Mouse (Mus musculus): ENCODE measurements around the gene Tmem132b. TPM values are rescaled to one million over a fixed set of nuclear protein-coding genes. Genes with fewer than 3 reads are reported as not detected.

Tmem132b gene
- polyA plus RNA-seq, 1 experiment, result 0.02 TPM

- H3K36me3 ChIP-seq (ENCODE audit: control insufficient read depth, insufficient read depth, low read length), result no peaks in the 10 kb centered on the region
- WGBS, result 43% methylated on average over 6 of the region's 6 CpGs
- no peak overlapping the region for H3K27ac ChIP-seq (ENCODE audit: insufficient read depth, low read length)
- TF ChIP-seq POLR2A (IDR thresholded peaks at IDR 0.05; ENCODE audit: low read depth, low read length), result no peak
- TF ChIP-seq CTCF (IDR thresholded peaks at IDR 0.05; ENCODE audit: extremely low read depth, insufficient read depth, insufficient read length, insufficient replicate concordance), result no peak
- H3K4me3 ChIP-seq (ENCODE audit: extremely low read depth, insufficient read depth, insufficient read length), result no peak overlapping the region
- H3K4me1 ChIP-seq (ENCODE audit: control insufficient read depth, insufficient read depth, insufficient read length), result no peaks in the 10 kb centered on the region
- no peak for DNase-seq (ENCODE audit: low read depth in 1 of 2, low spot score in 2 of 2)
- H3K27me3 ChIP-seq (ENCODE audit: control insufficient read depth, insufficient read depth, low read length), result no peaks in the 10 kb centered on the region
Measured at GRCm38 (mm10) chr5:125683491-125683890, 151.9 kb downstream of the Tmem132b start.

- no peak for DNase-seq (ENCODE audit: low read depth in 1 of 2, low spot score in 2 of 2)
- H3K27me3 ChIP-seq (ENCODE audit: control insufficient read depth, insufficient read depth, low read length), result no peaks in the 10 kb centered on the region
- H3K4me3 ChIP-seq (ENCODE audit: extremely low read depth, insufficient read depth, insufficient read length), result no peak overlapping the region
- no peak overlapping the region for H3K27ac ChIP-seq (ENCODE audit: insufficient read depth, low read length)
- TF ChIP-seq POLR2A (IDR thresholded peaks at IDR 0.05; ENCODE audit: low read depth, low read length) (no peak), CTCF (IDR thresholded peaks at IDR 0.05; ENCODE audit: extremely low read depth, insufficient read depth, insufficient read length, insufficient replicate concordance) (no peak)
- whole genome bisulfite sequencing, result 82% methylated on average over 11 of the region's 11 CpGs
- H3K4me1 ChIP-seq (ENCODE audit: control insufficient read depth, insufficient read depth, insufficient read length), result no peaks in the 10 kb centered on the region
- H3K36me3 ChIP-seq (ENCODE audit: control insufficient read depth, insufficient read depth, low read length), result no peaks in the 10 kb centered on the region
Measured at GRCm38 (mm10) chr5:125685681-125686331, 154.2 kb downstream of the Tmem132b start.

DNA sequence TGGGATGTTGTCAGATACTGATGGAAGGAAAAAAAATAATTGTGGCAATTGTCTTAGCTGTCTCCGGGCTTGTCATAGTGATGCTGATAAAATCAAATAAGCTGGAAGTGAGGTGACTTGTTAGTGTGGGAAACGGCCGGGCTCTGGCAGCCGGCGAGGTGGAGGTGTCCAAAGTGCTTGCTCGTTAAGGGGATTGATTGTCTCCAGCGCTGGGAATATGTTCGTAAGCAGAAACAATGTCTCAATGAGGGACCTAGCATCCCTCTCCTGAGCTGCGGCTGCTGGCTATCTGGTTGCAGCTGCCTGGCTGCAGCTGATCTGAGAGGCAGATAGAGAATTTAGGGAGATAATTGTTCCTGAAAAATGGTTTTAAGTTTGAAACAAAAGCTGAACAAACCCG is 161.0 kb downstream of the Tmem132b start:
- no peak for TF ChIP-seq POLR2A (IDR thresholded peaks at IDR 0.05; ENCODE audit: low read depth, low read length)
- WGBS, result 61% methylated on average over 10 of the region's 10 CpGs

DNA sequence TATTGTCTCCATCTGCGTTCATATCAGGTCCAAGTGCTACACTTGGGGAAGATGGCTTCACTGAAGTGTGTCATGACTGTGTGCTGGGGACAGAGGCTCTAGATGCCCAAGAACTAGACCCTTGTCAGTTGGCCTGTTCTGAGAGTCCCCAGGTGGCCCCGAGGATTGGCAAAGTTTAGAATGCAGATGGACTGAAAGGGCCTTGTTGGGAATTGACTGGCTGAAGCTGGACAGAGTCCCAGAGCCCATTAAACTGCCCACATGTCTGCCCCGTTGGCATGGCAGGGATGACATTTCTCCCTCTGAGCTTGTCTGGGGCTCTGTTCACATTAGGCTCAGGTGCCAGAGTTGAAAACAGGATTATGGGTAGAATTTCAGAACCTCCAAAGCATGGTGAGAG is 167.8 kb downstream of the Tmem132b start:
- no peak for TF ChIP-seq POLR2A (IDR thresholded peaks at IDR 0.05; ENCODE audit: low read depth, low read length)
- no peak for TF ChIP-seq CTCF (IDR thresholded peaks at IDR 0.05; ENCODE audit: extremely low read depth, insufficient read depth, insufficient read length, insufficient replicate concordance)
- H3K27ac ChIP-seq (ENCODE audit: insufficient read depth, low read length), result no peak overlapping the region
- no peak overlapping the region for H3K4me3 ChIP-seq (ENCODE audit: extremely low read depth, insufficient read depth, insufficient read length)
- no peaks in the 10 kb centered on the region for H3K27me3 ChIP-seq (ENCODE audit: control insufficient read depth, insufficient read depth, low read length)
- H3K4me1 ChIP-seq (ENCODE audit: control insufficient read depth, insufficient read depth, insufficient read length), result no peaks in the 10 kb centered on the region
- no peak for DNase-seq (ENCODE audit: low read depth in 1 of 2, low spot score in 2 of 2)
- WGBS, result 70% methylated on average over 3 of the region's 3 CpGs
- no peaks in the 10 kb centered on the region for H3K36me3 ChIP-seq (ENCODE audit: control insufficient read depth, insufficient read depth, low read length)

More for the DNA sequence above, 161.0 kb downstream of the Tmem132b start:
- Histone ChIP-seq H3K27me3 (ENCODE audit: control insufficient read depth, insufficient read depth, low read length) (no peaks in the 10 kb centered on the region), H3K4me1 (ENCODE audit: control insufficient read depth, insufficient read depth, insufficient read length) (no peaks in the 10 kb centered on the region), H3K27ac (ENCODE audit: insufficient read depth, low read length) (no peak overlapping the region), H3K4me3 (ENCODE audit: extremely low read depth, insufficient read depth, insufficient read length) (no peak overlapping the region), H3K36me3 (ENCODE audit: control insufficient read depth, insufficient read depth, low read length) (no peaks in the 10 kb centered on the region)
- DNase-seq (ENCODE audit: low read depth in 1 of 2, low spot score in 2 of 2), result no peak

DNA sequence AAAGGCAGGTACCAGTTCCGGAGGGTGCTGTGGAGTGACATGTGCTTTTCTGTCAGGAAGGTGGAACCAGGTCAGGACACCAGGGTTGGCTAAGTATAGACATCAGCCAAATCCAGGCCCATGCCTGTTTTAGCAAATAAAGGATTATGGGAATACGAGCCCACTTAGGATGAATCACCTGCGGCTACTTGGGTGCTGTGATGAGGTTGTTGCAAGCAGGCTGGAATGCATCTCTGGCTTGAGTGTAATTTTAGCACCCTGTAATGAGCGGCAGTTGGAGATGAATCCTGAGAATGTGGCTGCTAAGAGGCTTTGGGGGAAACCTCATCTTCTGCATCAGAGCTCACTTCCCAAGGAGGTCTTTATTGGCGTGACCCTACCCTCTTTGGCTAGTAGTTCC is 168.7 kb downstream of the Tmem132b start:
- no peaks in the 10 kb centered on the region for H3K4me1 ChIP-seq (ENCODE audit: control insufficient read depth, insufficient read depth, insufficient read length)
- H3K27ac ChIP-seq (ENCODE audit: insufficient read depth, low read length), result no peak overlapping the region
- no peaks in the 10 kb centered on the region for H3K36me3 ChIP-seq (ENCODE audit: control insufficient read depth, insufficient read depth, low read length)
- H3K27me3 ChIP-seq (ENCODE audit: control insufficient read depth, insufficient read depth, low read length), result no peaks in the 10 kb centered on the region
- WGBS, result 86% methylated on average over 5 of the region's 5 CpGs
- TF ChIP-seq POLR2A (IDR thresholded peaks at IDR 0.05; ENCODE audit: low read depth, low read length) (no peak), CTCF (IDR thresholded peaks at IDR 0.05; ENCODE audit: extremely low read depth, insufficient read depth, insufficient read length, insufficient replicate concordance) (no peak)
- no peak overlapping the region for H3K4me3 ChIP-seq (ENCODE audit: extremely low read depth, insufficient read depth, insufficient read length)
- no peak for DNase-seq (ENCODE audit: low read depth in 1 of 2, low spot score in 2 of 2)

DNA sequence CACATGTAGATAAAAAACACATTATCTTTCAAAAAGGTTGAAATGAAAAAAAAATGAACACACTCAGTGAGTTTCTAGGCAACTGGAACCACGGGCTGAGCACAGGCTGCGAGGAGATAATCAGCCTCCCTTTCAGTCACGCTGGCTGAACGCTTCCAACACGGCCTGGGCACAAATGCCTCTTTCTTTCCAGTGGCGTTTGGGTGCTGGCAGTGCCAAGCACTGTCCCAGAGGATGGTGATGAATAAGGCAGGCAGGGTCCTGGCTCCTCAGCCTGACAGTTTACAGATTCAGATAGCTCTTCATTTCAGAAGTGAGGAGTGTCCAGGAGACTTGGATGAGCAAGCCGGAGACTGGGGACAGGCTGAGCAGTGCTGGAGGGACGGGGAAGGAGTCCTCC is 173.8 kb downstream of the Tmem132b start:
- no peak overlapping the region for H3K27ac ChIP-seq (ENCODE audit: insufficient read depth, low read length)
- no peak for DNase-seq (ENCODE audit: low read depth in 1 of 2, low spot score in 2 of 2)
- no peaks in the 10 kb centered on the region for H3K4me1 ChIP-seq (ENCODE audit: control insufficient read depth, insufficient read depth, insufficient read length)
- no peak overlapping the region for H3K4me3 ChIP-seq (ENCODE audit: extremely low read depth, insufficient read depth, insufficient read length)
- 82% methylated on average over 8 of the region's 8 CpGs for WGBS
- H3K36me3 ChIP-seq (ENCODE audit: control insufficient read depth, insufficient read depth, low read length), result no peaks in the 10 kb centered on the region
- H3K27me3 ChIP-seq (ENCODE audit: control insufficient read depth, insufficient read depth, low read length), result no peaks in the 10 kb centered on the region
- TF ChIP-seq CTCF (IDR thresholded peaks at IDR 0.05; ENCODE audit: extremely low read depth, insufficient read depth, insufficient read length, insufficient replicate concordance) (no peak), POLR2A (IDR thresholded peaks at IDR 0.05; ENCODE audit: low read depth, low read length) (no peak)

GRCm38 (mm10) chr5:125709160-125709559 is 177.6 kb downstream of the Tmem132b start:
- no peaks in the 10 kb centered on the region for H3K27me3 ChIP-seq (ENCODE audit: control insufficient read depth, insufficient read depth, low read length)
- DNase-seq (ENCODE audit: low read depth in 1 of 2, low spot score in 2 of 2), result no peak
- H3K4me1 ChIP-seq (ENCODE audit: control insufficient read depth, insufficient read depth, insufficient read length), result no peaks in the 10 kb centered on the region
- H3K4me3 ChIP-seq (ENCODE audit: extremely low read depth, insufficient read depth, insufficient read length), result no peak overlapping the region
- no peak overlapping the region for H3K27ac ChIP-seq (ENCODE audit: insufficient read depth, low read length)
- WGBS, result 8% methylated on average over 3 of the region's 3 CpGs
- TF ChIP-seq CTCF (IDR thresholded peaks at IDR 0.05; ENCODE audit: extremely low read depth, insufficient read depth, insufficient read length, insufficient replicate concordance), result no peak
- TF ChIP-seq POLR2A (IDR thresholded peaks at IDR 0.05; ENCODE audit: low read depth, low read length), result no peak
- no peaks in the 10 kb centered on the region for H3K36me3 ChIP-seq (ENCODE audit: control insufficient read depth, insufficient read depth, low read length)
